Mouse (Mus musculus) CH12.LX (cell line): ENCODE measurements around the gene Arel1. TPM values are rescaled to one million over a fixed set of nuclear protein-coding genes. Genes with fewer than 3 reads are reported as not detected.

Experiments
- DNase-seq: peaks from one replicate; pipeline ENCODE4 v3.0.0-alpha.2; 2013; ENCODE audit errors: extremely low read depth
- H3K27ac ChIP-seq: 2 replicates; pipeline ENCODE4 v1.5.1; 2012; ENCODE audit warnings: low read depth, mild to moderate bottlenecking, control low read depth, moderate library complexity; ENCODE audit not compliant: insufficient read depth
- H3K27me3 ChIP-seq: replicated peaks from 2 replicates; pipeline ENCODE3; 2012; ENCODE audit warnings: inconsistent platforms
- H3K36me3 ChIP-seq, 2 experiments: replicated peaks in 1 of 2; 2 replicates each; pipeline versions ENCODE3 to v1.6.1; 2012; ENCODE audit warnings: inconsistent platforms in 1 of 2, low read length in 1 of 2, mild to moderate bottlenecking in 1 of 2, mixed read lengths in 1 of 2, moderate library complexity in 1 of 2; ENCODE audit not compliant: control insufficient read depth in 1 of 2, insufficient read depth in 1 of 2
- H3K4me1 ChIP-seq, 2 experiments: 2 replicates each; pipeline ENCODE4 v1.6.1; 2012; ENCODE audit warnings: inconsistent platforms in 1 of 2, moderate library complexity in 1 of 2; ENCODE audit not compliant: insufficient read depth in 2 of 2, control insufficient read depth in 1 of 2
- H3K4me2 ChIP-seq: 2 replicates; pipeline ENCODE4 v1.6.1; 2012; ENCODE audit warnings: low read depth, mild to moderate bottlenecking, control low read depth; ENCODE audit not compliant: poor library complexity, insufficient read depth, severe bottlenecking
- H3K4me3 ChIP-seq, 3 experiments: fragments of 150-350 bp in 1 of 3; sonication (generic) in 1 of 3; replicated peaks in 1 of 3; 2 replicates each; pipeline versions ENCODE3 to v1.5.1; 2011 to 2012; ENCODE audit warnings: low read depth in 2 of 3, low read length in 2 of 3, mild to moderate bottlenecking in 2 of 3, moderate library complexity in 2 of 3, control low read depth in 1 of 3, improper control_type of control experiment in 1 of 3, inconsistent platforms in 1 of 3, mixed read lengths in 1 of 3; ENCODE audit not compliant: poor library complexity in 1 of 3
- H3K79me2 ChIP-seq: replicated peaks from 2 replicates; pipeline ENCODE4 v1.6.1; 2012; ENCODE audit warnings: mild to moderate bottlenecking, moderate library complexity; ENCODE audit not compliant: control insufficient read depth, poor library complexity, insufficient read depth, severe bottlenecking; ENCODE audit errors: extremely low read depth
- H3K9ac ChIP-seq: 2 replicates; pipeline ENCODE4 v1.6.1; 2012; ENCODE audit warnings: low read depth, mild to moderate bottlenecking, control low read depth, moderate library complexity; ENCODE audit not compliant: insufficient read depth
- H3K9me3 ChIP-seq: replicated peaks from 2 replicates; pipeline ENCODE3; 2012; ENCODE audit warnings: low read length, inconsistent platforms, mixed read lengths
- CTCF ChIP-seq, 2 experiments: IDR thresholded peaks in 1 of 2; conservative IDR thresholded peaks in 1 of 2; 2 replicates each; pipeline ENCODE4 v1.5.1; 2011 to 2012; ENCODE audit warnings: low read depth in 2 of 2, low read length in 2 of 2, improper control_type of control experiment in 1 of 2, inconsistent platforms in 1 of 2, mild to moderate bottlenecking in 1 of 2, moderate library complexity in 1 of 2
- E2F4 ChIP-seq: IDR thresholded peaks from 2 replicates; pipeline ENCODE4 v1.6.1; 2011; ENCODE audit warnings: low read depth, low read length, improper control_type of control experiment; ENCODE audit not compliant: insufficient replicate concordance
- ELF1 ChIP-seq: IDR thresholded peaks from 2 replicates; pipeline ENCODE4 v1.6.1; 2014; ENCODE audit warnings: low read depth, mild to moderate bottlenecking, inconsistent platforms, low read length, improper control_type of control experiment
- EP300 ChIP-seq: IDR thresholded peaks from 2 replicates; pipeline ENCODE4 v1.6.1; 2011; ENCODE audit warnings: low read length, improper control_type of control experiment
- ETS1 ChIP-seq: conservative IDR thresholded peaks from 2 replicates; pipeline ENCODE4 v1.6.1; 2012; ENCODE audit warnings: low read depth, mild to moderate bottlenecking, inconsistent platforms, low read length, improper control_type of control experiment, moderate library complexity
- GABPA ChIP-seq: IDR thresholded peaks from 2 replicates; pipeline ENCODE4 v1.6.1; 2012; ENCODE audit warnings: low read depth, low read length, improper control_type of control experiment, inconsistent platforms; ENCODE audit not compliant: insufficient replicate concordance
- JUN ChIP-seq: IDR thresholded peaks from 2 replicates; pipeline ENCODE4 v1.6.1; 2011; ENCODE audit warnings: low read depth, mild to moderate bottlenecking, low read length, improper control_type of control experiment, moderate library complexity; ENCODE audit not compliant: insufficient read depth
- JUND ChIP-seq: conservative IDR thresholded peaks from 2 replicates; pipeline ENCODE4 v1.6.1; 2011; ENCODE audit warnings: low read depth, low read length, improper control_type of control experiment
- KAT2A ChIP-seq: IDR thresholded peaks from 2 replicates; pipeline ENCODE4 v1.6.1; 2012; ENCODE audit warnings: low read length, improper control_type of control experiment, inconsistent platforms; ENCODE audit not compliant: insufficient replicate concordance
- MAFK ChIP-seq: IDR thresholded peaks from 2 replicates; pipeline ENCODE4 v1.6.1; 2011; ENCODE audit warnings: low read length, improper control_type of control experiment; ENCODE audit not compliant: insufficient replicate concordance
- MAX ChIP-seq: IDR thresholded peaks from 2 replicates; pipeline ENCODE4 v1.6.1; 2011; ENCODE audit warnings: low read length, improper control_type of control experiment
- MAZ ChIP-seq: IDR thresholded peaks from 2 replicates; pipeline ENCODE4 v1.6.1; 2012; ENCODE audit warnings: low read depth, mild to moderate bottlenecking, inconsistent platforms, low read length, improper control_type of control experiment, moderate library complexity
- MEF2A ChIP-seq: IDR thresholded peaks from 2 replicates; pipeline ENCODE4 v1.6.1; 2014; ENCODE audit warnings: low read depth, mild to moderate bottlenecking, inconsistent platforms, low read length, improper control_type of control experiment, borderline replicate concordance
- MXI1 ChIP-seq: IDR thresholded peaks from 2 replicates; pipeline ENCODE4 v1.6.1; 2011; ENCODE audit warnings: mild to moderate bottlenecking, low read depth, low read length, improper control_type of control experiment
- MYC ChIP-seq: IDR thresholded peaks from 2 replicates; pipeline ENCODE4 v1.6.1; 2011; ENCODE audit warnings: low read depth, mild to moderate bottlenecking, improper control_type of control experiment, low read length
- NRF1 ChIP-seq: IDR thresholded peaks from 2 replicates; pipeline ENCODE4 v1.6.1; 2014; ENCODE audit warnings: low read depth, mild to moderate bottlenecking, inconsistent platforms, low read length, improper control_type of control experiment, moderate library complexity
- PAX5 ChIP-seq: IDR thresholded peaks from 2 replicates; pipeline ENCODE4 v1.6.1; 2012; ENCODE audit warnings: low read length, inconsistent platforms, mixed read lengths
- POLR2A ChIP-seq: IDR thresholded peaks from 2 replicates; pipeline ENCODE4 v1.6.1; 2011; ENCODE audit warnings: low read depth, mild to moderate bottlenecking, improper control_type of control experiment, low read length
- POLR2AphosphoS2 ChIP-seq: IDR thresholded peaks from 2 replicates; pipeline ENCODE4 v1.6.1; 2011; ENCODE audit warnings: low read depth, low read length, improper control_type of control experiment
- RCOR1 ChIP-seq: conservative IDR thresholded peaks from 2 replicates; pipeline ENCODE4 v1.6.1; 2012; ENCODE audit warnings: low read depth, mild to moderate bottlenecking, inconsistent platforms, low read length, improper control_type of control experiment
- SMC3 ChIP-seq: IDR thresholded peaks from 2 replicates; pipeline ENCODE4 v1.6.1; 2011; ENCODE audit warnings: low read depth, low read length, improper control_type of control experiment
- TCF12 ChIP-seq: IDR thresholded peaks from 2 replicates; pipeline ENCODE4 v1.6.1; 2014; ENCODE audit warnings: low read depth, mild to moderate bottlenecking, inconsistent platforms, low read length, improper control_type of control experiment
- USF1 ChIP-seq: IDR thresholded peaks from 2 replicates; pipeline ENCODE4 v1.6.1; 2014; ENCODE audit warnings: low read depth, mild to moderate bottlenecking, inconsistent platforms, low read length, improper control_type of control experiment
- USF2 ChIP-seq: conservative IDR thresholded peaks from 2 replicates; pipeline ENCODE4 v1.6.1; 2011; ENCODE audit warnings: low read depth, low read length, improper control_type of control experiment
- ZKSCAN1 ChIP-seq: IDR thresholded peaks from 2 replicates; pipeline ENCODE4 v1.6.1; 2012; ENCODE audit warnings: low read depth, inconsistent platforms, low read length, improper control_type of control experiment, borderline replicate concordance
- ZMIZ1 ChIP-seq: IDR thresholded peaks from 2 replicates; pipeline ENCODE4 v1.6.1; 2012; ENCODE audit warnings: low read depth, mild to moderate bottlenecking, inconsistent platforms, low read length, improper control_type of control experiment
- ZNF384 ChIP-seq: IDR thresholded peaks from 2 replicates; pipeline ENCODE4 v1.6.1; 2012; ENCODE audit warnings: low read depth, low read length, improper control_type of control experiment, inconsistent platforms
- dilution Hi-C: fragments of 300-500 bp; cut with MboI; formaldehyde crosslinking; loops from 2 replicates; pipeline ENCODE4 v1.14.3; 2020; ENCODE audit warnings: low sequenced_read_pairs; ENCODE audit not compliant: extremely low pct_unique_long_range_greater_than_20kb, extremely low pct_ligation_motif_present
- in situ Hi-C: fragments of 300-500 bp; cut with MboI; formaldehyde crosslinking; loops from 3 replicates; pipeline ENCODE4 v1.14.3; 2019; ENCODE audit warnings: low sequenced_read_pairs, low pct_ligation_motif_present, low pct_unique_long_range_greater_than_20kb, mixed read lengths
- polyA plus RNA-seq: library from polyadenylated mRNA; unstranded; fragments of >175 nt; gene quantifications from 2 replicates; pipeline ENCODE4 v1.2.1, GENCODE M21; 2012; ENCODE audit warnings: low read depth; ENCODE audit not compliant: insufficient read length
- total RNA-seq, 2 experiments: library from RNA; depleted of rRNA; stranded (reverse); fragments of 300-350 nt in 1 of 2; fragments of >200 nt in 1 of 2; gene quantifications; 2 replicates each; pipeline ENCODE4 v1.2.3; 2012 to 2014

The Arel1 gene
- total and polyA plus RNA-seq, 3 experiments: 16.9 to 22.5 (median 21.6) TPM

DNA sequence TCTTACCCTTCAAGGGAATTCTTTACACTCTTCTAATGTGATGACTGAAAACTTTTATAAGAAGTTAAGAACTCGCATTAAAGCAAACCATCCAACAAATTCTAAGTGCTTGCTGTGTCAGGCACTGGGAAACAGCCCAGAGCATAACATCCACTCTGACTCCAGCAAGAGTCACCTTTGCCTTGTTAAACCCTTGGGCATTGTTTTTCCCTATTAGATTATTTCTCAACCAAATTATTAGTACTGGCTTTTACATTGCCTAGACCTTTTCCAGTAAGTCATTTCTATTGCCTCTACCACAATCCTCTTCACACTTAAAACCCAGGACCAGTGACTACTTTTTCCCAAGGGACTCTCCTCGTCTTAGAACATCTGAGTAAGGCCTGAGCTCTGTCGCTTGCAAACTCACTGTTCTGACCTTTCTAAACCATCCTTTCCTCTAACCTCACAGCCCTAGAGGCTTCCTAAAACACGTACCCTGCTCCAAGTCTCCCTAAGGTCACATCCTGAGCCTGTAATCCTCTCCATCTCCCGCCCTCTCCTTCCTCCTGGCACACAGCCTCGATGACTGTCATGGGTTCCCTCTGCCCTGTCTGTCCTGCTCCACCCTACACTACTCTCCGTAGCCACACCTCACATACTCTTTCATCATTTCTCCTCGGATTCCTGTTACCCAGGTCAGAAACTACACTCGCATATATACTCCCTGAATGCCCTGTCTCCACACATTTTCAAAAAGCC is 25.7 kb downstream of the Arel1 start:
- in situ Hi-C loops (no loop called here), dilution Hi-C loops (no loop called here)
- Histone ChIP-seq H3K4me2 (no peak overlapping the region), H3K4me3 (no peak overlapping the region), H3K9me3 (no peaks in the 10 kb centered on the region), H3K27me3 (no peaks in the 10 kb centered on the region), H3K27ac (no peak overlapping the region), H3K9ac (no peak overlapping the region), H3K4me1 (peaks cover 16 to 17% of the 10 kb centered on the region in 2 experiments), H3K79me2 (no peaks in the 10 kb centered on the region), H3K36me3 (peaks cover 51 to 81% of the 10 kb centered on the region in 2 experiments)
- TF ChIP-seq POLR2AphosphoS2: no peak
- no peak for TF ChIP-seq E2F4
- TF ChIP-seq USF1: no peak
- TF ChIP-seq JUN: no peak
- no peak for TF ChIP-seq POLR2A
- TF ChIP-seq ZMIZ1: no peak
- no peak for TF ChIP-seq SMC3
- TF ChIP-seq PAX5: no peak
- no peak for TF ChIP-seq KAT2A
- no peak for TF ChIP-seq MAX
- TF ChIP-seq JUND: no peak
- no peak for TF ChIP-seq ETS1
- no peak for TF ChIP-seq MAZ
- no peak for TF ChIP-seq NRF1
- no peak for DNase-seq

DNA sequence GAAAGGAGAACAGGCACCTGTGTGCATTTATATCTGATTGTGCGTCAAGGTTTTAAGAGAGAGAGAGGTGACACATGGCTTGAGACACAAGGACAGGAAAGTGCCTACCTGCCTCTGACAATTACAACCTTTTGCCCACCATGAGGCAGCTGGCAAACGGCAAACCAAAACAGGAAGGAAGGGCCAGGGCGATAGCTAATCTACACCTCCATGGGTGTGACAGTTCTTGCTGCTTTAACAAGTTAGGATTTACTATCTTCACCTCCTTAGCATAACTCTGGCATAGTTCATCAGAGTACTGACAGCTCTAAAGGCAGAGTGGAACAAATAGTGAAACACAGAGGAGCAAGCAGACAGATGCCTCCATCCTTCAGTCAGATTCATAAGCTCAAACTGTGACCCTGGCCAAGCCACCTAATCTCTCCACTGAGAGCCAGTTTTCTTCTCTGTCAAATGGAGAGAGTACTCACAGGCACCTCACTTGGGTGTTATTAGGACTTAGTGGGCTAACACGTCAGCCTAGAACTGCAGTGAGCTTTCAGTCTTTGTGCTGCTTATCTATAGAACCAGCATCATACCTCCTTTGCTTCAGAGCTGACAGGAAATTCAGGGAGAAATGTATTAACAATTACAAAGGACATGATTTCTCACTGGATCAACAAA is 26.4 kb downstream of the Arel1 start:
- in situ Hi-C loops (no loop called here), dilution Hi-C loops (no loop called here)
- DNase-seq: no peak

More for the DNA sequence above, 26.4 kb downstream of the Arel1 start:
- Histone ChIP-seq H3K27me3 (no peaks in the 10 kb centered on the region), H3K9ac (no peak overlapping the region), H3K4me3 (no peak overlapping the region), H3K9me3 (no peaks in the 10 kb centered on the region), H3K4me1 (peaks cover 17 to 18% of the 10 kb centered on the region in 2 experiments), H3K79me2 (no peaks in the 10 kb centered on the region), H3K4me2 (no peak overlapping the region), H3K27ac (no peak overlapping the region), H3K36me3 (peaks cover 49 to 81% of the 10 kb centered on the region in 2 experiments)
- TF ChIP-seq MYC (no peak), ZKSCAN1 (no peak), USF1 (no peak), MEF2A (no peak), CTCF (conservative IDR thresholded peaks at IDR 0.05 in 1 of 2, IDR thresholded peaks at IDR 0.05 in 1 of 2; ENCODE audit: low read depth in 2 of 2, low read length in 2 of 2) (no peak), USF2 (no peak), KAT2A (no peak), ETS1 (no peak), EP300 (no peak), MAZ (no peak), TCF12 (no peak), GABPA (no peak), ZMIZ1 (no peak), ZNF384 (no peak), NRF1 (no peak), MXI1 (no peak), MAFK (no peak), JUN (no peak), ELF1 (no peak), RCOR1 (no peak)
